Mouse (Mus musculus) neural tube, embryonic 15.5 days (tissue): ENCODE measurements around the gene Slc26a6. TPM values are rescaled to one million over a fixed set of nuclear protein-coding genes. Genes with fewer than 3 reads are reported as not detected.

Experiments used
- ATAC-seq: fragments of 200-750 bp; cut with Nextera tagmentation; 2 replicates; pipeline ENCODE4 v1.8.0; 2017; ENCODE audit warnings: mild to moderate bottlenecking, moderate TSS enrichment, moderate library complexity; ENCODE audit not compliant: low FRiP score
- H3K27ac ChIP-seq: fragments of 300-500 bp; sonication (generic); replicated peaks from 2 replicates; pipeline ENCODE4 v1.5.1; 2015; ENCODE audit warnings: mild to moderate bottlenecking, inconsistent platforms
- H3K27me3 ChIP-seq: fragments of 300-500 bp; sonication (generic); replicated peaks from 2 replicates; pipeline ENCODE4 v1.6.1; 2015; ENCODE audit warnings: inconsistent platforms
- H3K36me3 ChIP-seq: fragments of 300-500 bp; sonication (generic); 2 replicates; pipeline ENCODE4 v1.6.1; 2015; ENCODE audit warnings: inconsistent platforms
- H3K4me1 ChIP-seq: fragments of 300-500 bp; sonication (generic); 2 replicates; pipeline ENCODE4 v1.6.1; 2015; ENCODE audit warnings: inconsistent platforms
- H3K4me2 ChIP-seq: fragments of 300-500 bp; sonication (generic); 2 replicates; pipeline ENCODE4 v1.6.1; 2015; ENCODE audit warnings: inconsistent platforms, mild to moderate bottlenecking, moderate library complexity
- H3K4me3 ChIP-seq: fragments of 300-500 bp; sonication (generic); replicated peaks from 2 replicates; pipeline ENCODE4 v1.5.1; 2015; ENCODE audit warnings: mild to moderate bottlenecking, inconsistent platforms
- H3K9ac ChIP-seq: fragments of 300-500 bp; sonication (generic); replicated peaks from 2 replicates; pipeline ENCODE4 v1.6.1; 2015; ENCODE audit warnings: mild to moderate bottlenecking, inconsistent platforms
- H3K9me3 ChIP-seq: fragments of 300-500 bp; sonication (generic); replicated peaks from 2 replicates; pipeline ENCODE4 v1.6.1; 2016; ENCODE audit warnings: inconsistent platforms
- WGBS: fragments of 180-500 bp; shearing (Covaris S2); methylation state at CpG from one replicate; pipeline ENCODE4 v1.1.7; 2015; ENCODE audit warnings: mixed read lengths; 5-methylcytosine and 5-hydroxymethylcytosine counted together
- polyA plus RNA-seq: library from polyadenylated mRNA; unstranded; fragments of >200 nt; fragmentation: Nextera tagmentation; extraction: Ambion mirVana; gene quantifications from 2 replicates; pipeline ENCODE4 v1.2.1, GENCODE M21; 2015

The Slc26a6 gene
- polyA plus RNA-seq, 1 experiment from 2014 or later, result 18.6 TPM

- H3K36me3 ChIP-seq, result no peaks in the 10 kb centered on the region
- H3K27ac ChIP-seq, result no peak overlapping the region
- no peaks in the 10 kb centered on the region for H3K9me3 ChIP-seq
- WGBS, result 79% methylated on average over 3 of the region's 3 CpGs
- no peak overlapping the region for H3K4me2 ChIP-seq
- no peak for ATAC-seq
- no peak overlapping the region for H3K4me3 ChIP-seq
- H3K27me3 ChIP-seq, result no peaks in the 10 kb centered on the region
- no peaks in the 10 kb centered on the region for H3K4me1 ChIP-seq
- H3K9ac ChIP-seq, result no peak overlapping the region
Observed at GRCm38 (mm10) chr9:108928424-108928823, 75.3 kb downstream of the Slc26a6 start.

DNA sequence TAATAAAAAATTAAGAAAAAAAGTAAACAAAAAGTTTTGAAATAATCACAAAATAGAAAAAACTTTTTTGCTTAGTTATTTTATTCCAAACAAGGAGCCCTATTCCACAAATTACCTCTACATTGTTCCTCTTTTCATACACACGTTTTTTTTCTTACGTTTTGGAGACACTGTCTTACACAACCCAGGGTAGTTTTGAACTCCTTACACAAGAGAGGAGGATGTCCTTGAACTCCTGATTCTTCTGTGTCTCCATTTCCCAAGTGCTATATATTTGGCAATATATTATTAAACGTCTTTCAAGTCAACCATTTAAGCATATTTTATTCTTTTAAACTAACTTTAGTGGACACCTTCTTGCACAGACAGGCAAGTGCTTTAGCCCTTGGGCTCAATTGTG is 82.9 kb downstream of the Slc26a6 start:
- Histone ChIP-seq H3K9ac (no peak overlapping the region), H3K9me3 (no peaks in the 10 kb centered on the region), H3K4me1 (peaks cover 15% of the 10 kb centered on the region), H3K27ac (no peak overlapping the region), H3K36me3 (peaks cover 28% of the 10 kb centered on the region), H3K4me3 (peak overlapping the region; percentile 96; the same call in 1 of the 2 replicates), H3K4me2 (peak overlapping the region; percentile 43), H3K27me3 (no peaks in the 10 kb centered on the region)
- ATAC-seq, result peak; percentile 7; the same call in 1 of the 2 replicates
- WGBS, result 19% methylated on average over 3 of the region's 3 CpGs

DNA sequence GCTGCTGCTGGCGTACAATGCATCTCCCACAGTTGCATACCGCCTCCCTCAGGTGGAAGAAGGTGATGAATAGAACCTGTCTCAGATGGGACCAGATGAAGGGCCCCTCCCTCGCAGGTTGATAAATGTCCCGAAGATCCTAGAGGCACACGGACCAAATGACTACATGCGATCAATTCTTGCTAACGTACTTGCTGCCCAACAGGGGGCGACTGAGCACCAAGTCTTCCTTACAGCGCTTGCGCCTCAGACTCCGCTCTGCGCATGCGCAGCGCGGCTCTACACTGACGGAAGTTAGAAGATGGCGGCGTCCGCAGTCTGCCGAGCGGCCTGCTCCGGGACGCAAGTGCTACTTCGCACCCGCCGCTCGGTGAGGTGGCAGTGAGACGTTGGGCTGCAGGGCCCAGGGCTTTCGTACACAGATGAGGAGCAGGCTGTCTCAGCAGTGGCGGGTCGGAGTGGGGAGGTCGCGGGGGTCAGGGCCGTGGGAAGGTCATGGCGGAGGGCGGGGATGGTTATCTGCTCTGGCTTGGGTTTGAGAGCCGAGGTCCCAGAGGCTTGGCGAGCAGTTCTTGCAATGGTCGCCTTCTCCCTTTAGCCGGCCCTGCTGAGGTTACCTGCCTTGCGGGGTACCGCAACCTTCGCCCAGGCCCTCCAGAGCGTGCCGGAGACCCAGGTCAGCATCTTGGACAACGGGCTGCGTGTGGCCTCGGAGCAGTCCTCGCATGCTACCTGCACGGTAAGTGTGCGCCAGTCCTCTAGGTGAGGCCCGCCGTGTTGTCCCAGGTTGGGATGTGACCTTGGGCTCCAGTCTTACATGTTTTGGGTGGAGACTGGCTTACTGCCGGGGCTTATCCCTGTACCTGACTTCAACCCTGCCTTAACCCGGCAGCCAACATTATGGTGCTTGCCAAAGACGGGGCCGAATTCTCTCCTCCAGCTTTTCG is 83.6 kb downstream of the Slc26a6 start, which contains the start of gene Uqcrc1:
Gene Uqcrc1, plus strand, starts transcription at position 216 of the 947 bp plus-strand sequence.
- H3K27me3 ChIP-seq, result no peaks in the 10 kb centered on the region
- H3K4me3 ChIP-seq, result peak within 1 kb of the TSS; percentile 96
- peaks cover 15% of the 10 kb centered on the region for H3K4me1 ChIP-seq
- H3K9me3 ChIP-seq, result no peaks in the 10 kb centered on the region
- ATAC-seq, result peak; percentile 89
- H3K9ac ChIP-seq, result peak within 1 kb of the TSS; percentile 90
- peak within 1 kb of the TSS; percentile 77 for H3K4me2 ChIP-seq
- 1% methylated on average over 57 of the region's 58 CpGs for WGBS
- peaks cover 34% of the 10 kb centered on the region for H3K36me3 ChIP-seq
- peak within 1 kb of the TSS; percentile 82 for H3K27ac ChIP-seq

DNA sequence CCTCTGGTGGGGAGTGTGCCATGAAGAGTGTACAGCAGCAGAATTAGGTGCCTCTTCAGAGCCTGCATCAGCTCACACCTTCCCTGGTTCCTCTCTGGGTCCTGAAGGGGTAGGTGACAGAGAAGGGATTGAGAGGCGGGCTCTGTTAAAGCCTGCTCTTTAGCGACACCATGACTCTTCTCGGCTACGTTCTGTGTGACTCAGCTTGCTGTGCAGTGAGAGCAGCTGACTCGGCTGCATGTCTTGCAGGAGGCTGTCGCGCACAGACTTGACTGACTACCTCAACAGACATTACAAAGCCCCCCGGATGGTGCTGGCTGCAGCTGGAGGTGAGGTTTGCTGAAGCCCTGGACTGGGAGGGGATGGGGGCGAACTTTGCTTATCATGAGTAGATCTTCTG is 92.0 kb downstream of the Slc26a6 start:
- Histone ChIP-seq H3K4me1 (no peaks in the 10 kb centered on the region), H3K9ac (no peak overlapping the region), H3K27me3 (no peaks in the 10 kb centered on the region), H3K36me3 (peaks cover 91% of the 10 kb centered on the region), H3K4me2 (no peak overlapping the region), H3K9me3 (no peaks in the 10 kb centered on the region), H3K27ac (no peak overlapping the region), H3K4me3 (no peak overlapping the region)
- WGBS, result 85% methylated on average over 9 of the region's 9 CpGs
- no peak for ATAC-seq

DNA sequence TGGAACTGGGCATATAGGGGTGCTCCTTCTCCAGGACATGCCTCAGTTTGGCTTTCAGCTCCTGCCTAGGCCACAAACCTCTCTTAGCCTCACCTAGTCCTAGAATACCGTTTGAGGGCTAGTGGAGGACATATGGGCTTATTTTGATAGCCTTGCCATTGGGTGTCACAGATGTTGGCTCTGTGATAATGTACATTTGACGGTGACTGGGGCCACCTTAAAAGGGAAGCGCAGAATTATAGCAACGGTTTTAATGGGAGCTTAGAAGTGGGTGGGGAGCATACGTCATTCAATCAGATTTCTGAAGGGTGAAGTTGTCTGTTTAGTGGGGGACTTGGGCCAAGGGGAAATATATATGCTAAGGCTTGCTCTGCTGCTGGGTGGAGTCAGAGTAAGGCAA is 92.5 kb downstream of the Slc26a6 start:
- no peak overlapping the region for H3K4me2 ChIP-seq
- H3K27ac ChIP-seq, result no peak overlapping the region
- H3K27me3 ChIP-seq, result no peaks in the 10 kb centered on the region
- WGBS, result 92% methylated on average over 5 of the region's 5 CpGs
- ATAC-seq, result no peak
- H3K4me3 ChIP-seq, result no peak overlapping the region
- no peak overlapping the region for H3K9ac ChIP-seq
- no peaks in the 10 kb centered on the region for H3K4me1 ChIP-seq
- no peaks in the 10 kb centered on the region for H3K9me3 ChIP-seq
- peaks cover 91% of the 10 kb centered on the region for H3K36me3 ChIP-seq

DNA sequence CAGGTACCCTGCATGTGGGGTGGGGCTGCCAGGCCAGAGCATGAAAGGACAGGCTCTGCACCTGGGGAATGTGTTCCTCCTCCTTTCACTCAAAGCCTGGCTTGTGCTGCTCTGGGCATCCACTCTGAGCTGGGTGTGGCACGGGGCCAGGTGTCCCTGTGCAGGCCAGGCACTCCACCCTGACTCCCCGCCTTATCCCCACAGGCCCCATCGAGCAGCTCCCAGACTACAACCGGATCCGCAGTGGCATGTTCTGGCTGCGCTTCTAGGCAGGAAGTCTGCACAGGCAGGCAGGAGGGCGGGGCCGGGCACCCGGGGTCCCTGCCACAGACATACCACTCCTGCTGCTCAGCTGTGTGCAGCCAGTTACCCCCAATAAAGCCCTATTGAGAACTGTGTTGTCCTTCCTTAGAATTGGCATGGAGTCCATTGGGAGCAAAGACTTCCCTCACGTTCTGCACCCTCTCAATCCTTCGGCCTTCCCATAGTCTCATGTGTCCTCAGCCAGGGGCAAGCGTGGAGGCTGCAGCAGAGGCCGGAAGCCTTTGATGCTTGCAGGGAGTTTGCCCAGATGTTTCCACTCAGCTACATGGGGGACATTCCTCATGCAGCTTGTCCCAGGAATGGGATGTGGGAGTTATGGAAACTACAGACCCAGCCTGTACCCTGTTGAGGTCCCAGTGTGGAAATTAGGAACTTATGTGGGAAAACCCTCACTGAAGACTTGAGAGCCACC is 96.3 kb downstream of the Slc26a6 start:
- no peak; the same call in 1 of the 2 replicates for ATAC-seq
- Histone ChIP-seq H3K36me3 (peaks cover 59% of the 10 kb centered on the region), H3K4me2 (no peak overlapping the region), H3K27ac (no peak overlapping the region), H3K9ac (no peak overlapping the region), H3K4me1 (no peaks in the 10 kb centered on the region), H3K27me3 (peaks cover 23% of the 10 kb centered on the region), H3K9me3 (no peaks in the 10 kb centered on the region), H3K4me3 (no peak overlapping the region)
- WGBS, result 88% methylated on average over 13 of the region's 13 CpGs

GRCm38 (mm10) chr9:108949967-108950728 is 97.1 kb downstream of the Slc26a6 start:
- peak overlapping the region; percentile 45 for H3K27ac ChIP-seq
- whole genome bisulfite sequencing, result 86% methylated on average over 9 of the region's 9 CpGs
- H3K4me3 ChIP-seq, result no peak overlapping the region
- no peaks in the 10 kb centered on the region for H3K4me1 ChIP-seq
- peaks cover 52% of the 10 kb centered on the region for H3K36me3 ChIP-seq
- H3K4me2 ChIP-seq, result no peak overlapping the region
- no peak for ATAC-seq
- H3K9me3 ChIP-seq, result no peaks in the 10 kb centered on the region
- H3K9ac ChIP-seq, result no peak overlapping the region
- H3K27me3 ChIP-seq, result peaks cover 23% of the 10 kb centered on the region

DNA sequence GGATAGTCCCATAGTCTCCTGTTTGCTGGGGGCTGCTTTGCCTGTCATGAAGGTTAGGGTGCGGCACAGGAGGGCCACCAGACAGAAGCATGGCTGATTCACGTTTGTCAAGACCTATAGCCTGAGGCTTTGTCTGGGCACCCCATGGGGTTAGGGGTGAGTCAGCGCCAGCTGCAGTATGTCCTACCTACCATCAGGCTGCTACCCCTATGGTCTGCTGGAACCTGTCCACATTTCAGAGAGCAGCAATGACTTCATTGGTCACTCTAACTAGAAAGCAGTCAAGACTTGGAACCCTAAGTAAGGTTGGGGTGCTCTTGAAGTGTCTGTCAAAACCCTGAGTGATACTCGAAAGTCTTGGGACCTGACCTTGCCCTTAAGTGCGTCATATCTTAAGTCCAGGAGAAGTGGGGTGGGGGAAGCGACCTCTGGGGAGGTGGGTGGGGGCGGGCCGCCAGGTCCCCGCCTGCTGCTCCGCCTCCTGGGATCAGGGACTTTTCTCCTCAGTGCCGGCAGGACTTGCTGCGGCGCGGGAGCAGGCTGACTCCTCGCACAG is 100.1 kb downstream of the Slc26a6 start, which contains the start of gene Col7a1:
Gene Col7a1, plus strand, starts transcription at position 506 of the 556 bp plus-strand sequence.
- Histone ChIP-seq H3K9ac (no peak within 1 kb of the TSS), H3K9me3 (no peaks in the 10 kb centered on the region), H3K27ac (no peak within 1 kb of the TSS), H3K36me3 (peaks cover 24% of the 10 kb centered on the region), H3K27me3 (peaks cover 23% of the 10 kb centered on the region), H3K4me1 (no peaks in the 10 kb centered on the region), H3K4me3 (no peak within 1 kb of the TSS), H3K4me2 (peak within 1 kb of the TSS; percentile 19; the same call in 1 of the 2 replicates)
- WGBS, result 13% methylated on average over 15 of the region's 15 CpGs
- ATAC-seq, result no peak

DNA sequence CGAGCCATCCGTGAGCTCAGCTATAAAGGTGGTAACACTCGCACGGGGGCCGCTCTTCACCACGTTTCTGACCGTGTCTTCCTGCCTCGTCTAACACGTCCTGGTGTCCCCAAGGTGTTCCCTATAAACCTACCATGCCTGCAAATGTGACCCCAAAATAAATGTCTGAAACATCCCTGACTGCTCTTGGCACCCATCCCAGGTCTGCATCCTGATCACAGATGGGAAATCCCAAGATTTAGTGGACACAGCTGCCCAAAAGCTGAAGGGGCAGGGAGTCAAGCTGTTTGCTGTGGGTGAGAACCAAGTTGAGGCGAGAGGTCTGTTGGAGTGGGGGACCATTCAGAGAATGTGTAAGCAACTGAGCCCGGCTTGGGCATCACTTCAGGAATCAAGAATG is 102.2 kb downstream of the Slc26a6 start:
- Histone ChIP-seq H3K4me2 (no peak overlapping the region), H3K9me3 (no peaks in the 10 kb centered on the region), H3K4me3 (no peak overlapping the region), H3K9ac (no peak overlapping the region), H3K4me1 (no peaks in the 10 kb centered on the region), H3K27ac (no peak overlapping the region), H3K36me3 (peaks cover 3% of the 10 kb centered on the region), H3K27me3 (peaks cover 23% of the 10 kb centered on the region)
- 91% methylated on average over 11 of the region's 11 CpGs for WGBS
- ATAC-seq, result no peak

DNA sequence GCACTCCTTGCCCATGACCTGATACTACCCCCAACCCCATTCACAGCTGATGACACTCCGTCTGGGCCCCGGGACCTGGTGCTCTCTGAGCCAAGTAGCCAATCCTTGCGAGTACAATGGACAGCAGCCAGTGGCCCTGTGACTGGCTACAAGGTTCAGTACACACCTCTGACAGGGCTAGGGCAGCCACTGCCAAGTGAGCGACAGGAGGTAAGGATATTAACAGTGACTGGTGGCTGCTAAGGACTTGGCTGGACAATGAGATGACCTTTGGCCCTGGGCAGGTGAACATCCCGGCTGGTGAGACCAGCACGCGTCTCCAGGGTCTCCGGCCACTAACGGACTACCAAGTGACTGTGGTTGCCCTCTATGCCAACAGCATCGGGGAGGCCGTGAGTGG is 102.8 kb downstream of the Slc26a6 start:
- 92% methylated on average over 11 of the region's 11 CpGs for WGBS
- H3K4me2 ChIP-seq, result no peak overlapping the region

More for the DNA sequence above, 102.8 kb downstream of the Slc26a6 start:
- Histone ChIP-seq H3K4me1 (no peaks in the 10 kb centered on the region), H3K9me3 (no peaks in the 10 kb centered on the region), H3K4me3 (no peak overlapping the region), H3K27me3 (peaks cover 23% of the 10 kb centered on the region), H3K9ac (no peak overlapping the region), H3K27ac (no peak overlapping the region), H3K36me3 (no peaks in the 10 kb centered on the region)
- no peak for ATAC-seq
